Mouse (Mus musculus): ENCODE results near the gene Nptx1. TPM values are rescaled to one million over a fixed set of nuclear protein-coding genes. Genes with fewer than 3 reads are reported as not detected.
A peak's percentile ranks its signal among the peaks of the same experiment; 100 is the strongest.

The Nptx1 gene
- 0.72 and 0.90 TPM in 2 replicates for polyA plus RNA-seq (2014; fragmentation: Nextera tagmentation; extraction: Ambion mirVana)

DNA sequence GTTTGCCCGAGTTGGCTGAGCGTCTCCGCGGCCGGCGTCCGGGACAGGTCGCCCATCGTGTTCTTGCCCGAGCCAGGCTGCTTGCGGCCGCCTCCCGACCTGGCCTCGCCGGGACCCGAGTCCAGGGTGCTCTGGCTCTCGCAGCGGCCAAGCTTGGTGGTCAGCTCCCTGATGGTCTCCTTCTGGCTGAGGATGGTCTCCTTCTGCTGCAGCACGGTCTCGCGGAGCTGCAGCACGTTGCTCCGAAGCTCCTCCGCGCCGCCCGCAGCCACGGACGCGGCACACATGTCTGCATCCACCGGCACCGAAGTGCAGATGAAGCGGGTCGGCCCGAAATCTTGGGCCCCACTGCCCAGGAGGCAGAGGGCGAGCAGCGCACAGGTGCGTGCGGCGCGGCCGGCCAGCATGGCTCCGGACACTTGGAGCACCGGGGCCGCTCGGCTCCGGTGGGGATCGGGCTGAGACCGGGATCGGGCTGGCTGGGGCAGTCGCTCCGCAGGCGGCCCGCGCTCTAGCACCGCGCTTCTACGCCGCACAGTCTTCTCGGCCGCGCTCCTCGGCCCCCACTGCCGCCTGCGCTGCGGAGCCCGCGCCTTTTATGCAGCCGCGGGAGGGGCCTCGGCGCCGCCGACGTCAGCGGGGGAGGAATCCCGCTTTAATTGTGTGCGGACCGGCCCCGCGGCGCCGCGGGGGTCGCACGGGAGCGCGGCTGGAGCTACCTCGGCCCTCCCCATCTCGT lies at the start of gene Nptx1:
TSS of gene Nptx1 (minus strand) at position 571 of the 739 bp plus-strand sequence.
- Histone ChIP-seq H3K4me2 (peak within 1 kb of the TSS; percentile 99), H3K4me1 (ENCODE audit: control insufficient read depth, insufficient read depth, low read length) (peaks cover 34% of the 10 kb centered on the region), H3K9ac (ENCODE audit: low read depth, low read length) (peak within 1 kb of the TSS; percentile 60), H3K4me3 (ENCODE audit: low read depth, low read length) (peak within 1 kb of the TSS; percentile 63), H3K36me3 (ENCODE audit: control insufficient read depth, insufficient read depth, low read length) (no peaks in the 10 kb centered on the region), H3K9me3 (replicated peaks; ENCODE audit: control insufficient read depth, low read length) (no peaks in the 10 kb centered on the region), H3K27me3 (ENCODE audit: control insufficient read depth, insufficient read depth, low read length) (peaks cover 94% of the 10 kb centered on the region), H3K27ac (ENCODE audit: low read depth, low read length) (no peak within 1 kb of the TSS)
- WGBS (ENCODE audit: insufficient replicate concordance): under 1% methylated on average over 86 of the region's 90 CpGs
- ATAC-seq (replicated peaks; ENCODE audit: insufficient number of reproducible peaks, low FRiP score, low TSS enrichment): no peak

DNA sequence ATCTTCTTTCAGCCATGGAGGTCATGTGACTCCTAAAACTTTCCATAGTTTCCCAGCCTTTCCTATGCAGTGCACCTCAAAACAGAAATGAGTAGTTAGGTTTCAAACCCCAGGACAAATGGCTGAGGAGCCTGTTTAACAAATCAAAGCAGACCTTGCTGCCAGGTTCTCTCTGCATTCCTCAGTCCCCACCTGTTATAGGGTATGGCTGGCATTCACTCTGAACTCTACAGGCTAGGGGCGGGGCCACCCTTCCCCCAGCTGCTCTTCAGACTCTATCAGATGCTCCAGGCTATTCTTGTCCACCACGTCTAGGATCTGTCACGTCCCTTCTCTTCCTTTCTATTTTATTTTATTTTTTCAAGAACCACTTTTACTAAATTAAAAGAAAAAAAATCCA lies 46.4 kb upstream of the Nptx1 start:
- no peak for ATAC-seq (replicated peaks; ENCODE audit: insufficient number of reproducible peaks, low FRiP score, low TSS enrichment)
- Histone ChIP-seq H3K27ac (ENCODE audit: low read depth, low read length) (no peak overlapping the region), H3K9me3 (replicated peaks; ENCODE audit: control insufficient read depth, low read length) (no peaks in the 10 kb centered on the region), H3K4me3 (ENCODE audit: low read depth, low read length) (no peak overlapping the region), H3K4me2 (no peak overlapping the region), H3K4me1 (ENCODE audit: control insufficient read depth, insufficient read depth, low read length) (peaks cover 12% of the 10 kb centered on the region; the same call in 1 of the 2 replicates), H3K36me3 (ENCODE audit: control insufficient read depth, insufficient read depth, low read length) (no peaks in the 10 kb centered on the region), H3K27me3 (ENCODE audit: control insufficient read depth, insufficient read depth, low read length) (peaks cover 4% of the 10 kb centered on the region; the same call in 1 of the 2 replicates), H3K9ac (ENCODE audit: low read depth, low read length) (no peak overlapping the region)
- WGBS (ENCODE audit: insufficient replicate concordance): 22% methylated on average over 3 of the region's 3 CpGs

GRCm38 (mm10) chr11:119589242-119589641 lies 41.7 kb upstream of the Nptx1 start:
- H3K4me1 ChIP-seq (ENCODE audit: control insufficient read depth, insufficient read depth, low read length): peaks cover 11% of the 10 kb centered on the region; the same call in 1 of the 2 replicates
- no peak overlapping the region for H3K9ac ChIP-seq (ENCODE audit: low read depth, low read length)
- H3K4me2 ChIP-seq: no peak overlapping the region
- no peak for ATAC-seq (replicated peaks; ENCODE audit: insufficient number of reproducible peaks, low FRiP score, low TSS enrichment)
- 75% methylated on average over 7 of the region's 7 CpGs for WGBS (ENCODE audit: insufficient replicate concordance)
- peaks cover 4% of the 10 kb centered on the region; the same call in 1 of the 2 replicates for H3K27me3 ChIP-seq (ENCODE audit: control insufficient read depth, insufficient read depth, low read length)
- H3K36me3 ChIP-seq (ENCODE audit: control insufficient read depth, insufficient read depth, low read length): no peaks in the 10 kb centered on the region
- no peaks in the 10 kb centered on the region for H3K9me3 ChIP-seq (replicated peaks; ENCODE audit: control insufficient read depth, low read length)
- H3K27ac ChIP-seq (ENCODE audit: low read depth, low read length): no peak overlapping the region
- H3K4me3 ChIP-seq (ENCODE audit: low read depth, low read length): no peak overlapping the region

GRCm38 (mm10) chr11:119587112-119587511 lies 39.6 kb upstream of the Nptx1 start:
- H3K9ac ChIP-seq (ENCODE audit: low read depth, low read length): no peak overlapping the region
- H3K36me3 ChIP-seq (ENCODE audit: control insufficient read depth, insufficient read depth, low read length): no peaks in the 10 kb centered on the region
- H3K27me3 ChIP-seq (ENCODE audit: control insufficient read depth, insufficient read depth, low read length): peaks cover 4% of the 10 kb centered on the region; the same call in 1 of the 2 replicates
- H3K9me3 ChIP-seq (replicated peaks; ENCODE audit: control insufficient read depth, low read length): no peaks in the 10 kb centered on the region
- H3K27ac ChIP-seq (ENCODE audit: low read depth, low read length): no peak overlapping the region
- no peaks in the 10 kb centered on the region for H3K4me1 ChIP-seq (ENCODE audit: control insufficient read depth, insufficient read depth, low read length)
- no peak overlapping the region for H3K4me3 ChIP-seq (ENCODE audit: low read depth, low read length)
- no peak overlapping the region for H3K4me2 ChIP-seq
- WGBS (ENCODE audit: insufficient replicate concordance): 35% methylated on average over 5 of the region's 5 CpGs
- no peak for ATAC-seq (replicated peaks; ENCODE audit: insufficient number of reproducible peaks, low FRiP score, low TSS enrichment)

GRCm38 (mm10) chr11:119586511-119586910 lies 39.0 kb upstream of the Nptx1 start:
- H3K27me3 ChIP-seq (ENCODE audit: control insufficient read depth, insufficient read depth, low read length): peaks cover 4% of the 10 kb centered on the region; the same call in 1 of the 2 replicates
- no peaks in the 10 kb centered on the region for H3K36me3 ChIP-seq (ENCODE audit: control insufficient read depth, insufficient read depth, low read length)
- H3K4me2 ChIP-seq: no peak overlapping the region
- H3K9ac ChIP-seq (ENCODE audit: low read depth, low read length): no peak overlapping the region
- H3K4me1 ChIP-seq (ENCODE audit: control insufficient read depth, insufficient read depth, low read length): no peaks in the 10 kb centered on the region
- ATAC-seq (replicated peaks; ENCODE audit: insufficient number of reproducible peaks, low FRiP score, low TSS enrichment): no peak
- no peak overlapping the region for H3K4me3 ChIP-seq (ENCODE audit: low read depth, low read length)
- WGBS (ENCODE audit: insufficient replicate concordance): 76% methylated on average over 4 of the region's 4 CpGs
- H3K27ac ChIP-seq (ENCODE audit: low read depth, low read length): no peak overlapping the region
- H3K9me3 ChIP-seq (replicated peaks; ENCODE audit: control insufficient read depth, low read length): no peaks in the 10 kb centered on the region

DNA sequence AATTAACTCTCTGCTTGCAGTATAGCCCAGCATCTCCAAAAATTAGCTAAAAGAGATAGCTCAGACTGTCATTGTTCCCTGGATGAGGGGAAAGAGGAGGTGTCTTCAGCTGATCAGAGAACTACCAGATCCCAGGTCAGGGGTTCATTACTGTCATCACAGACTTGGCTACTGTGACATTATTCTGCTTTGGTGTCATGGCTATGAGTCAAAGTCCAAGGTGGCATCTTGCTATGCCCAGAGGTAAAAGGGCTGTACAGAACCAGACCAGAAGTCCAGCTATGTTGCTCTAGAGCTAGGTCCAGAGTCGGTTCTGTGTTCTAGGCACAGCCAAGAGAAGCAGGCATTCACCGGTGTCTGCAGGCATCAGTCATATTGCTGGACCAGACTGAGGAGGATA lies 30.2 kb upstream of the Nptx1 start:
- WGBS (ENCODE audit: insufficient replicate concordance): 77% methylated on average over 2 of the region's 2 CpGs
- Histone ChIP-seq H3K36me3 (ENCODE audit: control insufficient read depth, insufficient read depth, low read length) (no peaks in the 10 kb centered on the region), H3K9me3 (replicated peaks; ENCODE audit: control insufficient read depth, low read length) (no peaks in the 10 kb centered on the region), H3K4me1 (ENCODE audit: control insufficient read depth, insufficient read depth, low read length) (peaks cover 8% of the 10 kb centered on the region; the same call in 1 of the 2 replicates), H3K27me3 (ENCODE audit: control insufficient read depth, insufficient read depth, low read length) (no peaks in the 10 kb centered on the region; the same call in 1 of the 2 replicates), H3K4me3 (ENCODE audit: low read depth, low read length) (no peak overlapping the region), H3K9ac (ENCODE audit: low read depth, low read length) (no peak overlapping the region), H3K4me2 (no peak overlapping the region), H3K27ac (ENCODE audit: low read depth, low read length) (no peak overlapping the region)
- ATAC-seq (replicated peaks; ENCODE audit: insufficient number of reproducible peaks, low FRiP score, low TSS enrichment): no peak

DNA sequence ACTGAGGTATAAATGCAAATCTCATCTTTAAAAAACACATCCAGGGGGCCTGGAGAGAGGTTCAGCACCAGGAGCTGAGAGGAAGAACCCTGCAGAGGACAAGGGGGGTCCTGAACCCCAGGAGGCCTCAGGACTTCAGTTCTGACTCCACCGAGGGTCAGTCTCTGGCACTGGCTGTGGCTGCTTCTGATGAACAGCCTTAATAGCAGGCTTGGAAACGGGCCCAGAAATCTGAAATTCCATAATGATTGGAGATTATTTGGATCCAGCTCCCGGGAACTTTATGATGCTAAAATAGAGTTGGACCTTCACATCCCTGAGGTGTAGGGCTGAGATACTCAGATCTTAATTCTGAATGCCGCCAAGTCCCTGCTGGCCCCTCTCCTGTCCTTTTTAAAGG lies 29.3 kb upstream of the Nptx1 start:
- Histone ChIP-seq H3K27me3 (ENCODE audit: control insufficient read depth, insufficient read depth, low read length) (no peaks in the 10 kb centered on the region; the same call in 1 of the 2 replicates), H3K4me2 (no peak overlapping the region; the same call in 1 of the 2 replicates), H3K9ac (ENCODE audit: low read depth, low read length) (no peak overlapping the region; the same call in 1 of the 2 replicates), H3K9me3 (replicated peaks; ENCODE audit: control insufficient read depth, low read length) (no peaks in the 10 kb centered on the region), H3K27ac (ENCODE audit: low read depth, low read length) (no peak overlapping the region), H3K4me1 (ENCODE audit: control insufficient read depth, insufficient read depth, low read length) (peaks cover 8% of the 10 kb centered on the region; the same call in 1 of the 2 replicates), H3K36me3 (ENCODE audit: control insufficient read depth, insufficient read depth, low read length) (no peaks in the 10 kb centered on the region), H3K4me3 (ENCODE audit: low read depth, low read length) (no peak overlapping the region)
- 9% methylated on average over 4 of the region's 4 CpGs for WGBS (ENCODE audit: insufficient replicate concordance)
- ATAC-seq (replicated peaks; ENCODE audit: insufficient number of reproducible peaks, low FRiP score, low TSS enrichment): no peak

DNA sequence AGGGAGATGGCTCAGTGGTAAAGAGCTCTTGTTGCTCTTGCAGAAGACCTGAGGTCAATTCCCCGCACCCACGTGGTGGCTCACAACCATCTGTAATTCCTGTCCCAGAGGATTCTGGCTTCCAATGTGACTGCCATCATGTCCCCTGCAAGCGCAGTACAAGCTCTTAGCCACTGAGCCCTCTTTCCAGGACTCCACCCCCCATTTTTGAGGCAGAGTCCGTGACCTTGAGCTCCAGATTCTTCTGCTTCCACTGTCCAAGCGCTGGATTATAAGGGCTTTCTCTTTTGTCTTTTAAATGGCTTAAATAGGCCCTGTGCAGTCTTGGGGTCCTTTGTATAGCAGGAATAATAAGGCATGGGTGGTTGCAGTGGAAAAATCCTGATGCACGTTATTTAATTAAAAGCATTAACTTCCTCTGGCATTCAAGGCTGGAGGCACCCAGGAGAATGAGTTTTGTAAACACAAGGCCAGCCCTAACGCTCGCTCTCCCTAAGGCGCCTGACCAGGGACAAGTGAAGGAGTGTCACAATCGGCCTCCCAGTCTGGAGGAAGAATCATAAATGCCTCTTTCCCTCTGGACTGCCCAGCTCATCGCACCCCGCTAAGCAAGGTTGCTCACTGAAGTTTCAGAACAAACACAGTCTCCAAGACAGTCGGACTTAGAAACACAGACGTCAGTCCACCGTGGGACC lies 24.9 kb upstream of the Nptx1 start:
- Histone ChIP-seq H3K4me2 (no peak overlapping the region), H3K4me3 (ENCODE audit: low read depth, low read length) (no peak overlapping the region), H3K27me3 (ENCODE audit: control insufficient read depth, insufficient read depth, low read length) (no peaks in the 10 kb centered on the region), H3K27ac (ENCODE audit: low read depth, low read length) (no peak overlapping the region), H3K9me3 (replicated peaks; ENCODE audit: control insufficient read depth, low read length) (no peaks in the 10 kb centered on the region), H3K9ac (ENCODE audit: low read depth, low read length) (no peak overlapping the region), H3K36me3 (ENCODE audit: control insufficient read depth, insufficient read depth, low read length) (no peaks in the 10 kb centered on the region), H3K4me1 (ENCODE audit: control insufficient read depth, insufficient read depth, low read length) (peaks cover 8% of the 10 kb centered on the region; the same call in 1 of the 2 replicates)
- 70% methylated on average over 15 of the region's 15 CpGs for WGBS (ENCODE audit: insufficient replicate concordance)
- no peak for ATAC-seq (replicated peaks; ENCODE audit: insufficient number of reproducible peaks, low FRiP score, low TSS enrichment)
